ENCODE assay signal across 19 mouse cellular contexts in genomic region chr6:117251383-117251925, GRCm38 (mm10).
A peak's percentile ranks its signal among the peaks of the same experiment; 100 is the strongest.
DNase-seq lines count a peak whose midpoint lies in the region; ATAC-seq and TF ChIP-seq lines count a peak whose summit lies in the region.
"Had no signal": no experiment of that assay in that cellular context is flagged by ENCODE, and none has a peak within 500 bp of the region (broad histone marks: within the 10 kb centered on the region; RNA-seq: fewer than 3 reads in every experiment).

No protein-coding gene starts in this region.

- H3K36me3 ChIP-seq in heart, postnatal 0 days (replicated peaks; ENCODE audit: control insufficient read depth, insufficient read depth, low read length) = no peaks in the 10 kb centered on the region
- no peaks in the 10 kb centered on the region for H3K36me3 ChIP-seq in kidney, embryonic 16.5 days (ENCODE audit: insufficient read depth, low read length)
- H3K36me3 ChIP-seq in liver, postnatal 0 days (replicated peaks; ENCODE audit: insufficient read depth, low read length) = no peaks in the 10 kb centered on the region
- H3K36me3 ChIP-seq: hindbrain, embryonic 15.5 days; intestine, embryonic 15.5 days; limb, embryonic 15.5 days; liver, embryonic 15.5 days; midbrain, embryonic 12.5 days; neural tube, embryonic 12.5 days had no signal

- DNase-seq in heart, adult 11 months = peak; percentile 91
- DNase-seq in heart, adult 8-10 months (ENCODE audit: low spot score) = no peak
- peak; percentile 18 for DNase-seq in MN1 (ENCODE audit: low spot score)
- peak; percentile 83 for DNase-seq in brain, embryonic 14.5 days (ENCODE audit: low read depth)
- peak; percentile 39 for DNase-seq in heart, postnatal 0 days (ENCODE audit: low spot score)
- DNase-seq in liver, postnatal 0 days = no peak
- DNase-seq: adrenal gland, adult 2 months; cerebellum, adult 9-11 months; right cerebral cortex, adult 18-20 months had no signal

- H3K4me3 ChIP-seq in heart, postnatal 0 days (ENCODE audit: low read depth, low read length) = no peak overlapping the region
- H3K4me3 ChIP-seq in kidney, embryonic 16.5 days (ENCODE audit: low read length) = no peak overlapping the region
- no peak overlapping the region for H3K4me3 ChIP-seq in liver, postnatal 0 days (ENCODE audit: low read depth, low read length)
- H3K4me3 ChIP-seq: hindbrain, embryonic 15.5 days; intestine, embryonic 15.5 days; limb, embryonic 15.5 days; liver, embryonic 15.5 days; midbrain, embryonic 12.5 days; neural tube, embryonic 12.5 days had no signal

- 29% methylated on average over 12 of the region's 12 CpGs for WGBS in heart, postnatal 0 days
- 73% methylated on average over 12 of the region's 12 CpGs for WGBS in kidney, embryonic 16.5 days
- WGBS in liver, postnatal 0 days (ENCODE audit: insufficient replicate concordance) = 71% methylated on average over 12 of the region's 12 CpGs

- TF ChIP-seq CTCF in brain, embryonic 14.5 days (IDR thresholded peaks at IDR 0.05; ENCODE audit: borderline replicate concordance, extremely low read depth, insufficient read depth, insufficient read length) = no peak
- TF ChIP-seq CTCF in heart, postnatal 0 days (IDR thresholded peaks at IDR 0.05; ENCODE audit: low read depth) = no peak
- no peak for TF ChIP-seq CTCF in liver, postnatal 0 days (IDR thresholded peaks at IDR 0.05; ENCODE audit: low read depth)

- H3K27ac ChIP-seq in heart, postnatal 0 days (ENCODE audit: low read depth) = no peak overlapping the region
- H3K27ac ChIP-seq in kidney, embryonic 16.5 days (ENCODE audit: low read length) = no peak overlapping the region
- no peak overlapping the region for H3K27ac ChIP-seq in liver, postnatal 0 days (ENCODE audit: low read depth)
- H3K27ac ChIP-seq: hindbrain, embryonic 15.5 days; intestine, embryonic 15.5 days; kidney, postnatal 0 days; limb, embryonic 15.5 days; liver, embryonic 15.5 days; midbrain, embryonic 12.5 days; neural tube, embryonic 12.5 days; stomach, postnatal 0 days had no signal

- H3K4me1 ChIP-seq in heart, postnatal 0 days (ENCODE audit: control insufficient read depth, insufficient read depth) = peaks cover 24% of the 10 kb centered on the region
- peaks cover 28% of the 10 kb centered on the region for H3K4me1 ChIP-seq in kidney, embryonic 16.5 days (ENCODE audit: insufficient read depth, low read length)
- H3K4me1 ChIP-seq in liver, postnatal 0 days (ENCODE audit: insufficient read depth) = no peaks in the 10 kb centered on the region
- H3K4me1 ChIP-seq: intestine, embryonic 15.5 days; liver, embryonic 15.5 days; neural tube, embryonic 12.5 days had no signal

- peak; percentile 27; the same call in 1 of the 2 replicates for TF ChIP-seq EP300 in heart, postnatal 0 days (IDR thresholded peaks at IDR 0.05; ENCODE audit: low read depth)
- no peak for TF ChIP-seq EP300 in liver, postnatal 0 days (IDR thresholded peaks at IDR 0.05; ENCODE audit: low read depth)

- no peak overlapping the region for H3K9ac ChIP-seq in heart, postnatal 0 days (replicated peaks; ENCODE audit: low read depth, low read length)
- no peak overlapping the region for H3K9ac ChIP-seq in kidney, embryonic 16.5 days (replicated peaks; ENCODE audit: low read length)
- no peak overlapping the region for H3K9ac ChIP-seq in liver, postnatal 0 days (replicated peaks)
- H3K9ac ChIP-seq: hindbrain, embryonic 15.5 days; intestine, embryonic 15.5 days; limb, embryonic 15.5 days; liver, embryonic 15.5 days; midbrain, embryonic 12.5 days; neural tube, embryonic 12.5 days had no signal

- ATAC-seq in heart, postnatal 0 days (ENCODE audit: insufficient read depth, low read depth) = peak; percentile 51
- ATAC-seq in kidney, embryonic 16.5 days (ENCODE audit: low FRiP score, low TSS enrichment) = no peak
- no peak for ATAC-seq in liver, postnatal 0 days
- ATAC-seq: intestine, embryonic 15.5 days; lung, postnatal 0 days had no signal

- TF ChIP-seq POLR2A in brain, embryonic 14.5 days (IDR thresholded peaks at IDR 0.05; ENCODE audit: borderline replicate concordance, extremely low read depth, insufficient read depth, insufficient read length, poor library complexity, severe bottlenecking) = no peak

- H3K4me2 ChIP-seq in heart, postnatal 0 days (ENCODE audit: low read depth, low read length) = no peak overlapping the region
- H3K4me2 ChIP-seq in kidney, embryonic 16.5 days (replicated peaks; ENCODE audit: low read depth, low read length) = no peak overlapping the region
- H3K4me2 ChIP-seq in liver, postnatal 0 days (ENCODE audit: low read depth, low read length) = no peak overlapping the region
- H3K4me2 ChIP-seq: hindbrain, embryonic 15.5 days; intestine, embryonic 15.5 days; limb, embryonic 15.5 days; liver, embryonic 15.5 days; midbrain, embryonic 12.5 days; neural tube, embryonic 12.5 days had no signal

- no peaks in the 10 kb centered on the region for H3K27me3 ChIP-seq in heart, postnatal 0 days (ENCODE audit: control insufficient read depth, insufficient read depth, low read length)
- H3K27me3 ChIP-seq in kidney, embryonic 16.5 days (ENCODE audit: insufficient read depth, low read length) = no peaks in the 10 kb centered on the region
- H3K27me3 ChIP-seq in liver, postnatal 0 days (ENCODE audit: insufficient read depth, low read length) = no peaks in the 10 kb centered on the region
- H3K27me3 ChIP-seq: hindbrain, embryonic 15.5 days; intestine, embryonic 15.5 days; limb, embryonic 15.5 days; liver, embryonic 15.5 days; midbrain, embryonic 12.5 days; neural tube, embryonic 12.5 days had no signal

- no peaks in the 10 kb centered on the region for H3K9me3 ChIP-seq in heart, postnatal 0 days (replicated peaks; ENCODE audit: control insufficient read depth, low read length)
- no peaks in the 10 kb centered on the region for H3K9me3 ChIP-seq in kidney, embryonic 16.5 days (ENCODE audit: low read length)
- no peaks in the 10 kb centered on the region for H3K9me3 ChIP-seq in liver, postnatal 0 days (ENCODE audit: low read length)
- H3K9me3 ChIP-seq: hindbrain, embryonic 15.5 days; intestine, embryonic 15.5 days; limb, embryonic 15.5 days; liver, embryonic 15.5 days; midbrain, embryonic 12.5 days; neural tube, embryonic 12.5 days had no signal

Comparison
In these comparisons a context has a peak if more than half of its experiments do, and no peak if none do; other contexts are left out.
1. DNase-seq: peak in heart, adult 11 months (single experiment), MN1 (single experiment), brain, embryonic 14.5 days (single experiment) and heart, postnatal 0 days (single experiment); none in heart, adult 8-10 months (single experiment) and liver, postnatal 0 days (single experiment).